Mouse (Mus musculus): ENCODE measurements around the gene Art5. TPM values are rescaled to one million over a fixed set of nuclear protein-coding genes. Genes with fewer than 3 reads are reported as not detected.
A peak's percentile ranks its signal among the peaks of the same experiment; 100 is the strongest.
"Not testable (repeated sequence)": the region's sequence is repeated elsewhere in the genome, so short reads cannot be mapped to it uniquely, and the experiment has no call there.

Gene Art5
- total and polyA plus RNA-seq, 2 experiments from 2014 or later, result 0.21 TPM; not detected in 1

- ATAC-seq (peak; percentile 100), DNase-seq (ENCODE audit: low spot score) (peak; percentile 96)
- Histone ChIP-seq H3K4me3 (ENCODE audit: low read length) (peak within 1 kb of the TSS; percentile 65), H3K27me3 (ENCODE audit: insufficient read depth, low read length) (no peaks in the 10 kb centered on the region), H3K9me3 (ENCODE audit: low read length) (no peaks in the 10 kb centered on the region), H3K36me3 (ENCODE audit: insufficient read depth, low read length) (no peaks in the 10 kb centered on the region), H3K4me1 (ENCODE audit: insufficient read depth, low read length) (peaks cover 15% of the 10 kb centered on the region), H3K27ac (peak within 1 kb of the TSS; percentile 83), H3K4me2 (ENCODE audit: low read depth, low read length) (peak within 1 kb of the TSS; percentile 61), H3K9ac (replicated peaks; ENCODE audit: low read length) (peak within 1 kb of the TSS; percentile 64)
- under 1% methylated on average over 56 of the region's 56 CpGs for WGBS
- TF ChIP-seq CTCF (IDR thresholded peaks at IDR 0.05; ENCODE audit: low read depth), result no peak
Observed at GRCm38 (mm10) chr7:102065046-102065891, 44.0 kb downstream of the Art5 start, which contains the start of the genes Rnf121, Xndc1 and Xntrpc. Rnf121 (minus strand) TSS chr7:102065469. Xndc1 (plus strand) TSS chr7:102065511. Xntrpc (plus strand) TSS chr7:102065713.

GRCm38 (mm10) chr7:102064655-102065045, 44.6 kb downstream of the Art5 start:
- Histone ChIP-seq H3K27me3 (ENCODE audit: insufficient read depth, low read length) (no peaks in the 10 kb centered on the region), H3K4me3 (ENCODE audit: low read length) (peak overlapping the region; percentile 65), H3K27ac (peak overlapping the region; percentile 83), H3K4me1 (ENCODE audit: insufficient read depth, low read length) (peaks cover 15% of the 10 kb centered on the region), H3K4me2 (ENCODE audit: low read depth, low read length) (peak overlapping the region; percentile 61), H3K36me3 (ENCODE audit: insufficient read depth, low read length) (no peaks in the 10 kb centered on the region), H3K9ac (replicated peaks; ENCODE audit: low read length) (peak overlapping the region; percentile 64), H3K9me3 (ENCODE audit: low read length) (no peaks in the 10 kb centered on the region)
- no peak for TF ChIP-seq CTCF (IDR thresholded peaks at IDR 0.05; ENCODE audit: low read depth)
- WGBS, result 1% methylated on average over 9 of the region's 9 CpGs
- ATAC-seq (peak; percentile 45), DNase-seq (ENCODE audit: low spot score) (peak; percentile 13)

- DNase-seq (ENCODE audit: low spot score) (no peak), ATAC-seq (no peak)
- WGBS, result 90% methylated on average over 9 of the region's 9 CpGs
- H3K9me3 ChIP-seq (ENCODE audit: low read length), result no peaks in the 10 kb centered on the region
- H3K27ac ChIP-seq, result no peak overlapping the region
- H3K36me3 ChIP-seq (ENCODE audit: insufficient read depth, low read length), result no peaks in the 10 kb centered on the region
- no peak overlapping the region; the same call in 1 of the 2 replicates for H3K9ac ChIP-seq (replicated peaks; ENCODE audit: low read length)
- H3K4me1 ChIP-seq (ENCODE audit: insufficient read depth, low read length), result peaks cover 15% of the 10 kb centered on the region
- H3K27me3 ChIP-seq (ENCODE audit: insufficient read depth, low read length), result no peaks in the 10 kb centered on the region
- no peak for TF ChIP-seq CTCF (IDR thresholded peaks at IDR 0.05; ENCODE audit: low read depth)
- H3K4me2 ChIP-seq (ENCODE audit: low read depth, low read length), result peak overlapping the region; percentile 61
- H3K4me3 ChIP-seq (ENCODE audit: low read length), result peak overlapping the region; percentile 65
Observed at GRCm38 (mm10) chr7:102063891-102064290, 45.4 kb downstream of the Art5 start.

GRCm38 (mm10) chr7:102062203-102062602, 47.1 kb downstream of the Art5 start:
- H3K9me3 ChIP-seq (ENCODE audit: low read length), result no peaks in the 10 kb centered on the region
- DNase-seq (ENCODE audit: low spot score) (no peak), ATAC-seq (no peak)
- no peaks in the 10 kb centered on the region for H3K27me3 ChIP-seq (ENCODE audit: insufficient read depth, low read length)
- TF ChIP-seq CTCF (IDR thresholded peaks at IDR 0.05; ENCODE audit: low read depth), result no peak
- H3K4me3 ChIP-seq (ENCODE audit: low read length), result no peak overlapping the region
- H3K4me2 ChIP-seq (ENCODE audit: low read depth, low read length), result no peak overlapping the region
- peaks cover 15% of the 10 kb centered on the region for H3K4me1 ChIP-seq (ENCODE audit: insufficient read depth, low read length)
- 90% methylated on average over 1 of the region's 1 CpGs for WGBS
- H3K27ac ChIP-seq, result no peak overlapping the region
- H3K9ac ChIP-seq (replicated peaks; ENCODE audit: low read length), result no peak overlapping the region
- no peaks in the 10 kb centered on the region for H3K36me3 ChIP-seq (ENCODE audit: insufficient read depth, low read length)

GRCm38 (mm10) chr7:102061353-102061752, 47.9 kb downstream of the Art5 start:
- WGBS, result 90% methylated on average over 3 of the region's 3 CpGs
- Histone ChIP-seq H3K9ac (replicated peaks; ENCODE audit: low read length) (no peak overlapping the region), H3K27ac (no peak overlapping the region), H3K4me1 (ENCODE audit: insufficient read depth, low read length) (peaks cover 14% of the 10 kb centered on the region), H3K4me2 (ENCODE audit: low read depth, low read length) (no peak overlapping the region), H3K27me3 (ENCODE audit: insufficient read depth, low read length) (no peaks in the 10 kb centered on the region), H3K4me3 (ENCODE audit: low read length) (no peak overlapping the region), H3K36me3 (ENCODE audit: insufficient read depth, low read length) (no peaks in the 10 kb centered on the region), H3K9me3 (ENCODE audit: low read length) (no peaks in the 10 kb centered on the region)
- ATAC-seq (no peak), DNase-seq (ENCODE audit: low spot score) (no peak)
- no peak for TF ChIP-seq CTCF (IDR thresholded peaks at IDR 0.05; ENCODE audit: low read depth)

- not testable (repeated sequence) for H3K4me2 ChIP-seq (ENCODE audit: low read depth, low read length); H3K27ac ChIP-seq; H3K9me3 ChIP-seq (ENCODE audit: low read length); DNase-seq (ENCODE audit: low spot score); H3K4me3 ChIP-seq (ENCODE audit: low read length); ATAC-seq; H3K9ac ChIP-seq (replicated peaks; ENCODE audit: low read length); H3K36me3 ChIP-seq (ENCODE audit: insufficient read depth, low read length); H3K27me3 ChIP-seq (ENCODE audit: insufficient read depth, low read length); H3K4me1 ChIP-seq (ENCODE audit: insufficient read depth, low read length)
- TF ChIP-seq CTCF (IDR thresholded peaks at IDR 0.05; ENCODE audit: low read depth), result 0 out of 2 replicates have a peak, but pooled peaks have one; percentile 22
Observed at GRCm38 (mm10) chr7:102048524-102048923, 60.8 kb downstream of the Art5 start.

Other genes starting within 250 kb of the Art5 start
- gene Anapc15, start 245.8 kb downstream of the Art5 start, total RNA-seq (2014; rRNA removed), result 49.3 and 59.8 TPM in 2 replicates
- 65.1 and 67.3 TPM in 2 replicates for gene Anapc15, start 245.8 kb downstream of the Art5 start, polyA plus RNA-seq (2015; fragmentation: Nextera tagmentation; extraction: Ambion mirVana)
- gene Folr1, start 238.7 kb downstream of the Art5 start, total RNA-seq (2014; rRNA removed), result 19.3 and 28.8 TPM in 2 replicates
- 78.5 and 93.8 TPM in 2 replicates for gene Folr1, start 238.7 kb downstream of the Art5 start, polyA plus RNA-seq (2015; fragmentation: Nextera tagmentation; extraction: Ambion mirVana)
- 130 and 156 TPM in 2 replicates for gene Lamtor1, start 203.6 kb downstream of the Art5 start, total RNA-seq (2014; rRNA removed)
- gene Lamtor1, start 203.6 kb downstream of the Art5 start, polyA plus RNA-seq (2015; fragmentation: Nextera tagmentation; extraction: Ambion mirVana), result 167 and 181 TPM in 2 replicates
- 0.52 TPM in 1 of 2 replicates, not detected in the other for gene Tomt, start 203.1 kb downstream of the Art5 start, total RNA-seq (2014; rRNA removed)
- 0.16 and 0.49 TPM in 2 replicates for gene Tomt, start 203.1 kb downstream of the Art5 start, polyA plus RNA-seq (2015; fragmentation: Nextera tagmentation; extraction: Ambion mirVana)
- gene Lrrc51, start 175.6 kb downstream of the Art5 start, total RNA-seq (2014; rRNA removed), result 5.2 and 6.5 TPM in 2 replicates
- 9.7 and 12.1 TPM in 2 replicates for gene Lrrc51, start 175.6 kb downstream of the Art5 start, polyA plus RNA-seq (2015; fragmentation: Nextera tagmentation; extraction: Ambion mirVana)
- 82.9 and 89.3 TPM in 2 replicates for gene Numa1, start 175.4 kb downstream of the Art5 start, total RNA-seq (2014; rRNA removed)
- 24.4 and 26.5 TPM in 2 replicates for gene Numa1, start 175.4 kb downstream of the Art5 start, polyA plus RNA-seq (2015; fragmentation: Nextera tagmentation; extraction: Ambion mirVana)
- 7.1 and 14.7 TPM in 2 replicates for gene Il18bp, start 90.8 kb downstream of the Art5 start, total RNA-seq (2014; rRNA removed)
- 3.0 and 3.3 TPM in 2 replicates for gene Il18bp, start 90.8 kb downstream of the Art5 start, polyA plus RNA-seq (2015; fragmentation: Nextera tagmentation; extraction: Ambion mirVana)
- gene Rnf121, start 44.0 kb downstream of the Art5 start, total RNA-seq (2014; rRNA removed), result 28.8 and 31.7 TPM in 2 replicates
- gene Rnf121, start 44.0 kb downstream of the Art5 start, polyA plus RNA-seq (2015; fragmentation: Nextera tagmentation; extraction: Ambion mirVana), result 22.6 and 23.8 TPM in 2 replicates
- gene Xndc1, start 44.0 kb downstream of the Art5 start, total RNA-seq (2014; rRNA removed), result 16.2 and 22.6 TPM in 2 replicates
- 15.8 and 19.0 TPM in 2 replicates for gene Xndc1, start 44.0 kb downstream of the Art5 start, polyA plus RNA-seq (2015; fragmentation: Nextera tagmentation; extraction: Ambion mirVana)
- 0.47 and 3.5 TPM in 2 replicates for gene Xntrpc, start 43.8 kb downstream of the Art5 start, total RNA-seq (2014; rRNA removed)
- 0.40 and 0.42 TPM in 2 replicates for gene Xntrpc, start 43.8 kb downstream of the Art5 start, polyA plus RNA-seq (2015; fragmentation: Nextera tagmentation; extraction: Ambion mirVana)
- 2.5 TPM in 1 of 2 replicates, not detected in the other for gene Trpc2, start 26.4 kb downstream of the Art5 start, total RNA-seq (2014; rRNA removed)
- gene Trpc2, start 26.4 kb downstream of the Art5 start, polyA plus RNA-seq (2015; fragmentation: Nextera tagmentation; extraction: Ambion mirVana), result 0.09 TPM in 1 of 2 replicates, not detected in the other
- 0.10 and 2.3 TPM in 2 replicates for gene Art1, start 7.7 kb downstream of the Art5 start, total RNA-seq (2014; rRNA removed)
- gene Art1, start 7.7 kb downstream of the Art5 start, polyA plus RNA-seq (2015; fragmentation: Nextera tagmentation; extraction: Ambion mirVana), result 0.39 and 0.44 TPM in 2 replicates
- gene Chrna10, start 7.3 kb upstream of the Art5 start, total RNA-seq (2014; rRNA removed), result not detected in 2 replicates
- 0.08 TPM in 1 of 2 replicates, not detected in the other for gene Chrna10, start 7.3 kb upstream of the Art5 start, polyA plus RNA-seq (2015; fragmentation: Nextera tagmentation; extraction: Ambion mirVana)
- 33.9 and 37.1 TPM in 2 replicates for gene Nup98, start 100.7 kb upstream of the Art5 start, total RNA-seq (2014; rRNA removed)
- 11.0 and 11.2 TPM in 2 replicates for gene Nup98, start 100.7 kb upstream of the Art5 start, polyA plus RNA-seq (2015; fragmentation: Nextera tagmentation; extraction: Ambion mirVana)
- 50.0 and 73.0 TPM in 2 replicates for gene Pgap2, start 100.7 kb upstream of the Art5 start, total RNA-seq (2014; rRNA removed)
- 59.3 and 61.7 TPM in 2 replicates for gene Pgap2, start 100.7 kb upstream of the Art5 start, polyA plus RNA-seq (2015; fragmentation: Nextera tagmentation; extraction: Ambion mirVana)
- gene Rhog, start 146.6 kb upstream of the Art5 start, total RNA-seq (2014; rRNA removed), result 12.8 and 17.0 TPM in 2 replicates
- 22.1 and 22.6 TPM in 2 replicates for gene Rhog, start 146.6 kb upstream of the Art5 start, polyA plus RNA-seq (2015; fragmentation: Nextera tagmentation; extraction: Ambion mirVana)
- gene Stim1, start 158.3 kb upstream of the Art5 start, total RNA-seq (2014; rRNA removed), result 32.9 and 34.6 TPM in 2 replicates
- 17.5 and 17.9 TPM in 2 replicates for gene Stim1, start 158.3 kb upstream of the Art5 start, polyA plus RNA-seq (2015; fragmentation: Nextera tagmentation; extraction: Ambion mirVana)

Data from hindbrain, postnatal 0 days (tissue).